Mouse (Mus musculus): ENCODE data around the gene Rapgef3.

- TF ChIP-seq SIN3A (IDR thresholded peaks at IDR 0.05; ENCODE audit: low read length) (peak; percentile 93), POLR2A (IDR thresholded peaks at IDR 0.05; ENCODE audit: control insufficient read depth in 1 of 2, insufficient read depth in 1 of 2, low read depth in 1 of 2, low read length in 2 of 2, poor library complexity in 1 of 2) (peak in 1 of 2 experiments; percentile 79; a peak in 2 of 4 replicates), CHD1 (IDR thresholded peaks at IDR 0.05; ENCODE audit: low read depth, low read length) (no peak)
Measured at GRCm38 (mm10) chr15:97744930-97745329, 22.8 kb downstream of the Rapgef3 start.

Measured in MEL (cell line).